In the genomic region with DNA sequence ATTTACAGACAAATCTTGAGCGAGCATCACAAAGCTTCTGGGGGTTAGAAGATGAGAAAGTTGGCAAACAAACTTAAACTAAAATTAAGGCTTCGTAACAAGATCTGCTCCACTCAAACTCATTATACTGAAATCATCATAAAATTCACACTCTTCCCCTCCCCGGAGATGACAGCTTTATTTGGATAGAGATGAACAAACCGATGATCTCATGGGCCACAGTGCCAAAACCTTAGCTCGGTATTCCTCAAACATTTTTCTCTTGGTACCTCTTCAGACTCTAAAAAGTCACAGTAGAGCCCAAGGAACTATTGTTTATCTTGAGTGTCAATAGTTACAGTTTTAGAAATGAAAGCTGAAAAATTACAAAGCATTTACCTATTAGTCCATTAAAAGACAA, we compare ENCODE assay signal across 19 mouse cellular contexts. TPM values are rescaled to one million over a fixed set of nuclear protein-coding genes. Genes with fewer than 3 reads are reported as not detected.
"Had no signal": no experiment of that assay in that cellular context is flagged by ENCODE, and none has a peak within 500 bp of the region (broad histone marks: within the 10 kb centered on the region; RNA-seq: fewer than 3 reads in every experiment).

No protein-coding gene starts in this region.

- H3K27ac ChIP-seq: midbrain, embryonic 10.5 days; midbrain, embryonic 13.5 days; midbrain, embryonic 15.5 days; neural tube, embryonic 13.5 days; neural tube, embryonic 15.5 days had no signal

- H3K36me3 ChIP-seq: midbrain, embryonic 10.5 days; midbrain, embryonic 13.5 days; midbrain, embryonic 15.5 days; neural tube, embryonic 13.5 days; neural tube, embryonic 15.5 days had no signal

- H3K4me2 ChIP-seq: lung, embryonic 14.5 days; midbrain, embryonic 13.5 days; midbrain, embryonic 15.5 days; neural tube, embryonic 13.5 days; neural tube, embryonic 15.5 days had no signal

- H3K27me3 ChIP-seq: neural tube, embryonic 15.5 days had no signal

- H3K9ac ChIP-seq: lung, embryonic 14.5 days; midbrain, embryonic 13.5 days; midbrain, embryonic 15.5 days; neural tube, embryonic 13.5 days; neural tube, embryonic 15.5 days had no signal

- H3K9me3 ChIP-seq: midbrain, embryonic 10.5 days; midbrain, embryonic 13.5 days; midbrain, embryonic 15.5 days; neural tube, embryonic 13.5 days; neural tube, embryonic 15.5 days had no signal

- DNase-seq: lung, adult 18-20 months; lung, embryonic 14.5 days; lung, postnatal 10 days; lung, postnatal 4 days; retina, postnatal 1 day; right cerebral cortex, adult 18-20 months; right cerebral cortex, postnatal 25 days; right cerebral cortex, postnatal 4 days; spleen, adult 18-20 months; thymus, adult 2 months; thymus, postnatal 25 days; thymus, postnatal 4 days had no signal

- ATAC-seq: midbrain, embryonic 13.5 days; midbrain, embryonic 15.5 days had no signal

- H3K4me3 ChIP-seq: midbrain, embryonic 10.5 days; midbrain, embryonic 13.5 days; midbrain, embryonic 15.5 days; neural tube, embryonic 13.5 days; neural tube, embryonic 15.5 days had no signal

RNA-seq across cellular contexts. Expression of gene Cyp1b1, which starts 11.8 kb away (rescaled TPM):
- total RNA-seq: megakaryocyte-erythroid progenitor cell, adult 5-6 weeks; monocyte, adult 5-6 weeks had no signal
